Mouse (Mus musculus) B cell, adult 62 days (primary cell): Measurements from ENCODE around the gene Vmn1r59. TPM values are rescaled to one million over a fixed set of nuclear protein-coding genes. Genes with fewer than 3 reads are reported as not detected.

Experiments
- total RNA-seq: library from RNA; stranded (reverse); gene quantifications from 4 replicates; pipeline ENCODE4 v1.2.4, GENCODE M21; 2023

Gene Vmn1r59
- not detected in 4 replicates for total RNA-seq

GRCm38 (mm10) chr7:5456674-5457073 is at the start of gene Vmn1r59:
Gene Vmn1r59, minus strand, starts transcription at chr7:5456774.

GRCm38 (mm10) chr7:5493856-5494255 is 37.3 kb upstream of the Vmn1r59 start, which contains the start of gene Vmn2r28:
Gene Vmn2r28, minus strand, starts transcription at chr7:5493956.

GRCm38 (mm10) chr7:5413296-5413695 is 43.3 kb downstream of the Vmn1r59 start, which contains the start of gene Vmn1r58:
Gene Vmn1r58, minus strand, starts transcription at chr7:5413396.

Other genes with a start within 250 kb of the Vmn1r59 start
- not detected in 4 replicates for gene Vmn1r57, start 238.3 kb downstream of the Vmn1r59 start, total RNA-seq
- not detected in 4 replicates for gene Gm5065, start 106.2 kb downstream of the Vmn1r59 start, total RNA-seq
- gene Nlrp2, start 105.7 kb downstream of the Vmn1r59 start, total RNA-seq: not detected in 4 replicates
- gene Vmn1r58, start 43.4 kb downstream of the Vmn1r59 start, total RNA-seq: not detected in 4 replicates
- not detected in 4 replicates for gene Vmn2r28, start 37.2 kb upstream of the Vmn1r59 start, total RNA-seq
- gene Vmn1r60, start 90.5 kb upstream of the Vmn1r59 start, total RNA-seq: not detected in 4 replicates
- not detected in 4 replicates for gene Vmn1r61, start 156.5 kb upstream of the Vmn1r59 start, total RNA-seq
- gene Vmn1r62, start 216.9 kb upstream of the Vmn1r59 start, total RNA-seq: not detected in 4 replicates